Mouse (Mus musculus) MEL (cell line): ENCODE data around the gene Gm20388. TPM values are rescaled to one million over a fixed set of nuclear protein-coding genes. Genes with fewer than 3 reads are reported as not detected.

Experiments used
- DNase-seq: peaks from one replicate; pipeline ENCODE4 v3.0.0; 2011; ENCODE audit warnings: low read depth, low spot score
- H3K27ac ChIP-seq: 2 replicates; pipeline ENCODE4 v1.5.1; 2012; ENCODE audit warnings: low read depth, mild to moderate bottlenecking, control low read depth, low read length, moderate library complexity; ENCODE audit not compliant: control insufficient read depth
- H3K27me3 ChIP-seq, 2 experiments: fragments of 150-350 bp in 1 of 2; sonication (generic) in 1 of 2; 2 replicates each; pipeline ENCODE4 v1.6.1; 2012; ENCODE audit warnings: low read length in 2 of 2, mild to moderate bottlenecking in 2 of 2, improper control_type of control experiment in 1 of 2, moderate library complexity in 1 of 2; ENCODE audit not compliant: insufficient read depth in 2 of 2, control insufficient read depth in 1 of 2
- H3K36me3 ChIP-seq, 2 experiments: 2 replicates each; pipeline ENCODE4 v1.6.1; 2012 to 2014; ENCODE audit warnings: low read length in 2 of 2, improper control_type of control experiment in 1 of 2, inconsistent platforms in 1 of 2, mild to moderate bottlenecking in 1 of 2; ENCODE audit not compliant: insufficient read depth in 2 of 2, control insufficient read depth in 1 of 2
- H3K4me1 ChIP-seq, 2 experiments: fragments of 150-350 bp in 1 of 2; sonication (generic) in 1 of 2; 2 replicates each; pipeline ENCODE4 v1.6.1; 2012; ENCODE audit warnings: low read length in 2 of 2, improper control_type of control experiment in 1 of 2, mild to moderate bottlenecking in 1 of 2; ENCODE audit not compliant: insufficient read depth in 2 of 2, control insufficient read depth in 1 of 2
- H3K4me3 ChIP-seq, 2 experiments: fragments of 150-350 bp in 1 of 2; sonication (generic) in 1 of 2; 2 replicates each; pipeline ENCODE4 v1.5.1; 2012; ENCODE audit warnings: low read depth in 2 of 2, low read length in 2 of 2, mild to moderate bottlenecking in 2 of 2, moderate library complexity in 2 of 2, control low read depth in 1 of 2, improper control_type of control experiment in 1 of 2; ENCODE audit not compliant: control insufficient read depth in 1 of 2, insufficient read depth in 1 of 2
- H3K79me2 ChIP-seq: 2 replicates; pipeline ENCODE4 v1.6.1; 2012; ENCODE audit warnings: mild to moderate bottlenecking, low read length, moderate library complexity; ENCODE audit not compliant: control insufficient read depth, poor library complexity, insufficient read depth
- H3K9ac ChIP-seq: 2 replicates; pipeline ENCODE4 v1.6.1; 2012; ENCODE audit warnings: low read depth, mild to moderate bottlenecking, control low read depth, low read length, moderate library complexity; ENCODE audit not compliant: control insufficient read depth, poor library complexity, severe bottlenecking
- H3K9me3 ChIP-seq: fragments of 150-350 bp; sonication (generic); replicated peaks from 2 replicates; pipeline ENCODE4 v1.6.1; 2012; ENCODE audit warnings: mild to moderate bottlenecking, low read length, improper control_type of control experiment, moderate library complexity; ENCODE audit not compliant: insufficient read depth
- BHLHE40 ChIP-seq: IDR thresholded peaks from 2 replicates; pipeline ENCODE4 v1.6.1; 2012; ENCODE audit warnings: low read depth, mild to moderate bottlenecking, inconsistent platforms, low read length, improper control_type of control experiment, borderline replicate concordance
- CHD1 ChIP-seq: IDR thresholded peaks from 2 replicates; pipeline ENCODE4 v1.6.1; 2012; ENCODE audit warnings: low read depth, mild to moderate bottlenecking, inconsistent platforms, low read length, improper control_type of control experiment
- CTCF ChIP-seq, 3 experiments: IDR thresholded peaks in 2 of 3; conservative IDR thresholded peaks in 1 of 3; 2 replicates each; pipeline ENCODE4 v1.5.1; 2011 to 2012; ENCODE audit warnings: low read length in 3 of 3, low read depth in 2 of 3, mild to moderate bottlenecking in 2 of 3, improper control_type of control experiment in 1 of 3, inconsistent platforms in 1 of 3, mixed read lengths in 1 of 3, moderate library complexity in 1 of 3; ENCODE audit not compliant: control insufficient read depth in 1 of 3, insufficient read depth in 1 of 3, poor library complexity in 1 of 3, severe bottlenecking in 1 of 3
- E2F4 ChIP-seq: IDR thresholded peaks from 2 replicates; pipeline ENCODE4 v1.6.1; 2011; ENCODE audit warnings: low read depth, low read length, improper control_type of control experiment, borderline replicate concordance
- EP300 ChIP-seq, 2 experiments: IDR thresholded peaks; 2 replicates each; pipeline ENCODE4 v1.6.1; 2011; ENCODE audit warnings: improper control_type of control experiment in 2 of 2, low read length in 2 of 2, low read depth in 1 of 2, mild to moderate bottlenecking in 1 of 2
- ETS1 ChIP-seq: IDR thresholded peaks from 2 replicates; pipeline ENCODE4 v1.6.1; 2012; ENCODE audit warnings: low read depth, mild to moderate bottlenecking, inconsistent platforms, low read length, improper control_type of control experiment, moderate library complexity
- GABPA ChIP-seq: IDR thresholded peaks from 2 replicates; pipeline ENCODE4 v1.6.1; 2012; ENCODE audit warnings: low read depth, mild to moderate bottlenecking, inconsistent platforms, low read length, improper control_type of control experiment, moderate library complexity
- GATA1 ChIP-seq: IDR thresholded peaks from 2 replicates; pipeline ENCODE4 v1.6.1; 2011; ENCODE audit warnings: low read depth, low read length, improper control_type of control experiment
- JUND ChIP-seq: IDR thresholded peaks from 2 replicates; pipeline ENCODE4 v1.6.1; 2011; ENCODE audit warnings: low read depth, mild to moderate bottlenecking, improper control_type of control experiment, low read length
- KAT2A ChIP-seq: conservative IDR thresholded peaks from 2 replicates; pipeline ENCODE4 v1.6.1; 2012; ENCODE audit warnings: low read depth, low read length, improper control_type of control experiment, inconsistent platforms
- MAFK ChIP-seq: IDR thresholded peaks from 2 replicates; pipeline ENCODE4 v1.6.1; 2011; ENCODE audit warnings: low read depth, mild to moderate bottlenecking, low read length, improper control_type of control experiment, borderline replicate concordance
- MYB ChIP-seq: IDR thresholded peaks from 2 replicates; pipeline ENCODE4 v1.6.1; 2011; ENCODE audit warnings: mild to moderate bottlenecking, low read depth, low read length, improper control_type of control experiment
- NELFE ChIP-seq: IDR thresholded peaks from 2 replicates; pipeline ENCODE4 v1.6.1; 2011; ENCODE audit warnings: low read depth, low read length, improper control_type of control experiment
- NRF1 ChIP-seq: IDR thresholded peaks from 2 replicates; pipeline ENCODE4 v1.6.1; 2014; ENCODE audit warnings: low read depth, mild to moderate bottlenecking, inconsistent platforms, low read length, improper control_type of control experiment, moderate library complexity; ENCODE audit not compliant: poor library complexity, insufficient read depth, severe bottlenecking
- POLR2A ChIP-seq, 2 experiments: IDR thresholded peaks; 2 replicates each; pipeline ENCODE4 v1.6.1; 2011 to 2012; ENCODE audit warnings: low read length in 2 of 2, mild to moderate bottlenecking in 2 of 2, control low read depth in 1 of 2, improper control_type of control experiment in 1 of 2, low read depth in 1 of 2, moderate library complexity in 1 of 2; ENCODE audit not compliant: control insufficient read depth in 1 of 2, insufficient read depth in 1 of 2, poor library complexity in 1 of 2
- POLR2AphosphoS2 ChIP-seq: IDR thresholded peaks from 2 replicates; pipeline ENCODE4 v1.6.1; 2011; ENCODE audit warnings: low read length, improper control_type of control experiment
- RAD21 ChIP-seq: IDR thresholded peaks from 2 replicates; pipeline ENCODE4 v1.6.1; 2011; ENCODE audit warnings: mild to moderate bottlenecking, low read depth, low read length, improper control_type of control experiment
- RCOR1 ChIP-seq: IDR thresholded peaks from 2 replicates; pipeline ENCODE4 v1.6.1; 2012; ENCODE audit warnings: low read depth, mild to moderate bottlenecking, inconsistent platforms, low read length, improper control_type of control experiment
- SIN3A ChIP-seq: IDR thresholded peaks from 2 replicates; pipeline ENCODE4 v1.6.1; 2012; ENCODE audit warnings: low read length, improper control_type of control experiment, inconsistent platforms
- SMC3 ChIP-seq: IDR thresholded peaks from 2 replicates; pipeline ENCODE4 v1.6.1; 2011; ENCODE audit warnings: low read depth, low read length, improper control_type of control experiment
- TCF12 ChIP-seq: IDR thresholded peaks from 2 replicates; pipeline ENCODE4 v1.6.1; 2014; ENCODE audit warnings: low read depth, mild to moderate bottlenecking, inconsistent platforms, low read length, improper control_type of control experiment, moderate library complexity
- UBTF ChIP-seq: IDR thresholded peaks from 2 replicates; pipeline ENCODE4 v1.6.1; 2012; ENCODE audit warnings: low read depth, mild to moderate bottlenecking, inconsistent platforms, low read length, improper control_type of control experiment, moderate library complexity, borderline replicate concordance; ENCODE audit not compliant: insufficient read depth
- USF1 ChIP-seq: IDR thresholded peaks from 2 replicates; pipeline ENCODE4 v1.6.1; 2014; ENCODE audit warnings: low read depth, mild to moderate bottlenecking, inconsistent platforms, low read length, improper control_type of control experiment, moderate library complexity
- USF2 ChIP-seq, 2 experiments: IDR thresholded peaks; 2 replicates each; pipeline ENCODE4 v1.6.1; 2011 to 2012; ENCODE audit warnings: improper control_type of control experiment in 2 of 2, low read length in 2 of 2, borderline replicate concordance in 1 of 2, inconsistent platforms in 1 of 2, low read depth in 1 of 2, mild to moderate bottlenecking in 1 of 2; ENCODE audit not compliant: insufficient read depth in 1 of 2
- ZC3H11A ChIP-seq: IDR thresholded peaks from 2 replicates; pipeline ENCODE4 v1.6.1; 2012; ENCODE audit warnings: low read depth, mild to moderate bottlenecking, inconsistent platforms, low read length, improper control_type of control experiment
- ZKSCAN1 ChIP-seq: IDR thresholded peaks from 2 replicates; pipeline ENCODE4 v1.6.1; 2012; ENCODE audit warnings: low read depth, mild to moderate bottlenecking, inconsistent platforms, low read length, improper control_type of control experiment, moderate library complexity
- ZMIZ1 ChIP-seq: IDR thresholded peaks from 2 replicates; pipeline ENCODE4 v1.6.1; 2012; ENCODE audit warnings: low read depth, mild to moderate bottlenecking, inconsistent platforms, low read length, improper control_type of control experiment, moderate library complexity
- ZNF384 ChIP-seq: IDR thresholded peaks from 2 replicates; pipeline ENCODE4 v1.6.1; 2012; ENCODE audit warnings: low read depth, mild to moderate bottlenecking, inconsistent platforms, low read length, improper control_type of control experiment
- polyA plus RNA-seq, 2 experiments: library from polyadenylated mRNA; stranded (reverse) in 1 of 2; unstranded in 1 of 2; fragments of >175 nt in 1 of 2; fragments of >200 nt in 1 of 2; gene quantifications; 2 replicates each; pipeline versions ENCODE4 v1.2.1 to v1.2.4; 2012; ENCODE audit warnings: low replicate concordance in 2 of 2, low read depth in 1 of 2; ENCODE audit not compliant: insufficient read length in 2 of 2, insufficient read depth in 1 of 2, missing spikeins in 1 of 2
- total RNA-seq: library from RNA; depleted of rRNA; stranded (reverse); fragments of 300-350 nt; gene quantifications from 2 replicates; pipeline ENCODE4 v1.2.3, GENCODE M21; 2012

The Gm20388 gene
- total and polyA plus RNA-seq, 3 experiments: 11.1 to 17.8 TPM; not detected in 1

DNA sequence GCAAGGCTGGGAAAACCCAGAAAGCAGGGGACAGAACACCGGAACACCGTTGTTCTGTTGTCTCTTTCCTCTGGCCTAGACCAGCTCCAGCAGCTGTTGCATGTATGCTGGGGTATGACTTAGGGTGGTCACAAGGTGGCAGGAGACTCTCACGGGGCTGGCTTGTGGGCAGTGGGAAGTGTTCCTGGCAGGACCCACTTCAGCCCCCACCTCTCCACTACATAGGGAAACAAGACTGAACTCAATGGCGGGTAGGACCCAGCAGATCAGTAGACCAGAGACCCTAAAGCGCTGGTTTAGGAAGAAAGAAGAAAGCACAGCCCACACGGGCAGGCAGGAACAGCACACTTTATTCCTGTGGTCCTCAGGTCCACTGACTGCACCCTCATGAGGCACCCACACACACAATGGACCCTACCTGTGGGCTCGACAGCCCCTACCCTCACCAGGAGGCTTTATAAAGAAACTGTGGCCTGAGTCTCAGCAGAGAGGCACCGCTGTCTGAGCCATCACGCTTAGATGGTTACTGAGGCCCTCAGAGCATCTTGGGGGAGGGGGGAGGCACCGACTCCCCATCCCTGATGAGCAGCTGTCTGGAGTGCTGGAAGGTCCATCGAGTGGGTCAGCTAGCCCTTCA is 2522.7 kb downstream of the Gm20388 start:
- no peak for DNase-seq
- TF ChIP-seq USF2 (IDR thresholded peaks at IDR 0.05; ENCODE audit: borderline replicate concordance in 1 of 2, insufficient read depth in 1 of 2, low read depth in 1 of 2, low read length in 2 of 2): 0 out of 4 replicates have a peak, but pooled peaks of 1 of the 2 experiments have one; percentile 58
- TF ChIP-seq RAD21: peak; percentile 42
- TF ChIP-seq SIN3A: 0 out of 2 replicates have a peak, but pooled peaks have one; percentile 13
- TF ChIP-seq NELFE: no peak
- no peak for TF ChIP-seq ZMIZ1
- peak in 2 of 3 experiments; percentile 36 to 45; a peak in 4 of 6 replicates for TF ChIP-seq CTCF (IDR thresholded peaks at IDR 0.05 in 2 of 3, conservative IDR thresholded peaks at IDR 0.05 in 1 of 3; ENCODE audit: control insufficient read depth in 1 of 3, insufficient read depth in 1 of 3, low read depth in 2 of 3, low read length in 3 of 3, poor library complexity in 1 of 3, severe bottlenecking in 1 of 3)
- TF ChIP-seq SMC3: peak; percentile 36; the same call in 1 of the 2 replicates
- no peak for TF ChIP-seq UBTF
- peak overlapping the region; percentile 13; the same call in 1 of the 2 replicates for H3K27ac ChIP-seq
- peaks cover 7 to 25% of the 10 kb centered on the region in 2 experiments; a peak in 3 of 4 replicates for H3K4me1 ChIP-seq
- no peaks in the 10 kb centered on the region for H3K9me3 ChIP-seq
- H3K9ac ChIP-seq: no peak overlapping the region; the same call in 1 of the 2 replicates
- H3K4me3 ChIP-seq: peak overlapping the region in 1 of 2 experiments; percentile 86; a peak in 1 of 4 replicates
- peaks cover 0 to 24% of the 10 kb centered on the region in 2 experiments; a peak in 2 of 4 replicates for H3K36me3 ChIP-seq
- H3K27me3 ChIP-seq: no peaks in the 10 kb centered on the region
- H3K79me2 ChIP-seq: peaks cover 26% of the 10 kb centered on the region

DNA sequence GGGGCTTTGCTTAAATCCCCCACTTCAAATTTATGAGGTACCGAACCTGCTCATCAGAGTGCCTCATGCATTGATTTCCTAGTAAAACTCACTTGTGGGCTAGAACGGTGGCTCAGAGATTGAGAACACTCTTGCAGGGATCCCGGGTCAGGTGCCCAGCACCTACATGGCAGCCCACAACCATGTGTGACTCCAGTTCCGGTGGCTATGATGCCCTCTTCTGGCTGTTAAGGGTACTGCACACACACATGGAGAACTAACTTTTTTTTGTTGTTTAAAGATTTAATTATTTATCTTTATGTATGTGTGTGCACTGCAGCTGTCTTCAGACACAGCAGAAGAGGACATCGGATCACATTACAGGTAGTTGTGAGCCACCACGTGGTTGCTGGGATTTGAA is 2524.7 kb downstream of the Gm20388 start:
- Histone ChIP-seq H3K4me3 (no peak overlapping the region), H3K9ac (no peak overlapping the region), H3K27me3 (no peaks in the 10 kb centered on the region), H3K4me1 (peaks cover 7 to 10% of the 10 kb centered on the region in 2 experiments; a peak in 3 of 4 replicates), H3K9me3 (no peaks in the 10 kb centered on the region), H3K79me2 (peaks cover 23% of the 10 kb centered on the region), H3K36me3 (peaks cover 0 to 12% of the 10 kb centered on the region in 2 experiments; a peak in 2 of 4 replicates), H3K27ac (no peak overlapping the region)
- DNase-seq: peak; percentile 53
- TF ChIP-seq UBTF: no peak
- TF ChIP-seq USF1: no peak
- TF ChIP-seq ZC3H11A: no peak
- TF ChIP-seq CHD1: no peak
- no peak for TF ChIP-seq KAT2A
- no peak for TF ChIP-seq GABPA
- no peak for TF ChIP-seq ETS1
- TF ChIP-seq E2F4: no peak
- TF ChIP-seq MAFK: no peak
- no peak for TF ChIP-seq POLR2A (IDR thresholded peaks at IDR 0.05; ENCODE audit: control insufficient read depth in 1 of 2, insufficient read depth in 1 of 2, low read depth in 1 of 2, low read length in 2 of 2, poor library complexity in 1 of 2)
- no peak for TF ChIP-seq POLR2AphosphoS2
- peak; percentile 43 to 77 (median 50) for TF ChIP-seq CTCF (IDR thresholded peaks at IDR 0.05 in 2 of 3, conservative IDR thresholded peaks at IDR 0.05 in 1 of 3; ENCODE audit: control insufficient read depth in 1 of 3, insufficient read depth in 1 of 3, low read depth in 2 of 3, low read length in 3 of 3, poor library complexity in 1 of 3, severe bottlenecking in 1 of 3)
- TF ChIP-seq JUND: no peak
- no peak for TF ChIP-seq RCOR1
- TF ChIP-seq NELFE: no peak
- no peak for TF ChIP-seq NRF1
- TF ChIP-seq GATA1: no peak
- no peak for TF ChIP-seq BHLHE40
- no peak for TF ChIP-seq USF2 (IDR thresholded peaks at IDR 0.05; ENCODE audit: borderline replicate concordance in 1 of 2, insufficient read depth in 1 of 2, low read depth in 1 of 2, low read length in 2 of 2)
- peak; percentile 16 for TF ChIP-seq RAD21
- no peak for TF ChIP-seq ZNF384
- TF ChIP-seq ZMIZ1: no peak
- no peak for TF ChIP-seq SIN3A
- no peak for TF ChIP-seq MYB
- no peak for TF ChIP-seq EP300 (IDR thresholded peaks at IDR 0.05; ENCODE audit: low read depth in 1 of 2, low read length in 2 of 2)
- no peak for TF ChIP-seq TCF12
- no peak for TF ChIP-seq ZKSCAN1
